Mouse (Mus musculus) heart, embryonic 15.5 days (tissue): ENCODE measurements at regions not wholly inside any gene's neighbourhood (a gene's known extent, or its start where the extent isn't known, plus 50 kb on each side); places are given as distances from the start of the nearest gene placed in this dataset.

Experiments
- ATAC-seq: fragments of 200-750 bp; cut with Nextera tagmentation; replicated peaks from 2 replicates; pipeline ENCODE4 v1.8.0; 2017; ENCODE audit warnings: low read depth, moderate TSS enrichment; ENCODE audit not compliant: insufficient number of reproducible peaks, insufficient read depth, low FRiP score
- H3K27ac ChIP-seq: fragments of 300-500 bp; sonication (generic); 2 replicates; pipeline ENCODE4 v1.5.1; 2015; ENCODE audit warnings: mild to moderate bottlenecking, inconsistent platforms
- H3K27me3 ChIP-seq: fragments of 300-500 bp; sonication (generic); 2 replicates; pipeline ENCODE4 v1.6.1; 2015; ENCODE audit warnings: inconsistent platforms
- H3K36me3 ChIP-seq: fragments of 300-500 bp; sonication (generic); 2 replicates; pipeline ENCODE4 v1.6.1; 2015; ENCODE audit warnings: mild to moderate bottlenecking, inconsistent platforms
- H3K4me1 ChIP-seq: fragments of 300-500 bp; sonication (generic); replicated peaks from 2 replicates; pipeline ENCODE4 v1.6.1; 2015; ENCODE audit warnings: inconsistent platforms
- H3K4me2 ChIP-seq: fragments of 300-500 bp; sonication (generic); 2 replicates; pipeline ENCODE4 v1.6.1; 2015; ENCODE audit warnings: inconsistent platforms, mild to moderate bottlenecking, moderate library complexity
- H3K4me3 ChIP-seq: fragments of 300-500 bp; sonication (generic); 2 replicates; pipeline ENCODE4 v1.5.1; 2015; ENCODE audit warnings: mild to moderate bottlenecking, inconsistent platforms
- H3K9ac ChIP-seq: fragments of 300-500 bp; sonication (generic); 2 replicates; pipeline ENCODE4 v1.6.1; 2015; ENCODE audit warnings: mild to moderate bottlenecking, inconsistent platforms
- H3K9me3 ChIP-seq: fragments of 300-500 bp; sonication (generic); replicated peaks from 2 replicates; pipeline ENCODE4 v1.6.1; 2016; ENCODE audit warnings: inconsistent platforms
- WGBS: fragments of 180-500 bp; shearing (Covaris S2); methylation state at CpG from one replicate; pipeline ENCODE4 v1.1.7; 2015; ENCODE audit warnings: mixed read lengths; 5-methylcytosine and 5-hydroxymethylcytosine counted together

DNA sequence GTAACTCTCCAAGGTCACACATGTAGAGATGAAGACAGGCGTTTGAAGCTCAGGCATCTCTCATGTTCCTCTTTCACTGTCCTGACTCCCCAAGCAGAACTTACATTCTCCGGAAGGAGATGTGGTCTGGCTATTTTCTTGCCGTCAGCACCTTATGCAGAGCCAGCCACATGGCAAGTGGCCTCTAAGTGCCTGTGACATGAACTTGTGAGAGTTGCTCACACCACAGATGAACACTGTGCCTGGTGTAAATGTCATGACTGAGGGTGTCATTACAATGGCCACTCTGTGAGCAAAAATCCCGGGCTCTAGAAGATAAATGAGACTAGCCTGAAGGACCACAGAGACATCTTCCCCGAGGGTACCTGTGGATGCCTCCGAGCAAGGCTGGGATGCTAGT, 328.1 kb downstream of the Osr1 start:
- Histone ChIP-seq H3K4me3 (no peak overlapping the region), H3K9me3 (no peaks in the 10 kb centered on the region), H3K27ac (no peak overlapping the region), H3K27me3 (no peaks in the 10 kb centered on the region), H3K4me1 (peaks cover 8% of the 10 kb centered on the region), H3K9ac (no peak overlapping the region), H3K4me2 (no peak overlapping the region), H3K36me3 (no peaks in the 10 kb centered on the region)
- WGBS: 33% methylated on average over 6 of the region's 6 CpGs
- ATAC-seq: no peak; the same call in 1 of the 2 replicates

GRCm38 (mm10) chr12:9898420-9898819, 328.5 kb downstream of the Osr1 start:
- H3K27me3 ChIP-seq: no peaks in the 10 kb centered on the region
- H3K36me3 ChIP-seq: no peaks in the 10 kb centered on the region
- H3K27ac ChIP-seq: no peak overlapping the region
- H3K9me3 ChIP-seq: no peaks in the 10 kb centered on the region
- no peak overlapping the region for H3K4me3 ChIP-seq
- H3K4me2 ChIP-seq: no peak overlapping the region
- WGBS: 27% methylated on average over 3 of the region's 3 CpGs
- H3K4me1 ChIP-seq: peaks cover 8% of the 10 kb centered on the region
- no peak overlapping the region for H3K9ac ChIP-seq
- no peak for ATAC-seq

- Histone ChIP-seq H3K4me3 (no peak overlapping the region), H3K4me2 (no peak overlapping the region), H3K9ac (no peak overlapping the region), H3K27me3 (no peaks in the 10 kb centered on the region), H3K9me3 (no peaks in the 10 kb centered on the region), H3K36me3 (no peaks in the 10 kb centered on the region), H3K4me1 (peaks cover 8% of the 10 kb centered on the region), H3K27ac (no peak overlapping the region)
- 56% methylated on average over 2 of the region's 2 CpGs for WGBS
- no peak for ATAC-seq
Observed at GRCm38 (mm10) chr12:9901948-9902347, 332.0 kb downstream of the Osr1 start.

DNA sequence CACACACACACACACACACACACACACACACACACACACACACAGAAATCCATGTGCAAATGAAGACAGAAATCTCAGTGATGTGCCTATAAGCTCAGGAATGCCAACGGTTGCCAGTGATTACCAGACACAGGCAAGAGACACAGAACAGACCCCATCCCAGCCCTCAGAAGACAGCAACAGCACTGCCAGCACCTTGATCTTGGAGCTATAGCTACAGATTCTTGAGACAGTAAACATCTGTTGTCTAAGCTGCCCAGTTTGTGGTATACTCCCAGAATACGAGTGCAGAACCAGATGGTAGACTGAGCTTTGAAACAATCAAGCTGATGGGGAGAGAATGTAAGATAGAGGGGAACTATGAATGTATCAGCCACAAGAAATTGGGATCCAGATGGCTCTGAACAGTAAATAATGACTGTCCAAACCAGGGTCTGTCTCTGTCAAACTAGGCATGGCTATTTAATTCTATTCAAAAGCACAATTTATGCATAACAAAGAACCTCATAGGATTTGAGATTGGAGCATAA, 333.9 kb downstream of the Osr1 start:
- Histone ChIP-seq H3K27me3 (no peaks in the 10 kb centered on the region), H3K27ac (no peak overlapping the region), H3K4me3 (no peak overlapping the region), H3K4me2 (no peak overlapping the region), H3K36me3 (no peaks in the 10 kb centered on the region), H3K9ac (no peak overlapping the region), H3K9me3 (no peaks in the 10 kb centered on the region), H3K4me1 (no peaks in the 10 kb centered on the region)
- no peak for ATAC-seq
- 48% methylated on average over 2 of the region's 2 CpGs for WGBS

DNA sequence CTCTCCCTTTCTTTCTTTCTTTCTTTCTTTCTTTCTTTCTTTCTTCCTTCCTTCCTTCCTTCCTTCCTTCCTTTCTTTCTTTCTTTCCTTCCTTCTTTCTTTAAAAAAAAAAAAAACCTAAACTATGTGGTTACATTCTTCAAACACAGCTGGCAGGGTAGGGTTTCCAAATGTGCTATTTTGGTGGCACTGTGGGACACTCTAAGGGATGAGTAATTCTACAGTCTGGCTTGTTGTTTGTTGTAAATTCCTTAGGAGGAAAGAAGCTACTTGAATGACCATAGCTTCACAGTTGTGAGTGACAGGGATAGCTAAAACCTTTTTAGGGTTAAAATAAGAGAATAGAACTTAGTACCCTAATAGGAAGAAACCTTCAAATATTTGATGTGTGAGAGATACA, 342.4 kb downstream of the Osr1 start:
- ATAC-seq: no peak

DNA sequence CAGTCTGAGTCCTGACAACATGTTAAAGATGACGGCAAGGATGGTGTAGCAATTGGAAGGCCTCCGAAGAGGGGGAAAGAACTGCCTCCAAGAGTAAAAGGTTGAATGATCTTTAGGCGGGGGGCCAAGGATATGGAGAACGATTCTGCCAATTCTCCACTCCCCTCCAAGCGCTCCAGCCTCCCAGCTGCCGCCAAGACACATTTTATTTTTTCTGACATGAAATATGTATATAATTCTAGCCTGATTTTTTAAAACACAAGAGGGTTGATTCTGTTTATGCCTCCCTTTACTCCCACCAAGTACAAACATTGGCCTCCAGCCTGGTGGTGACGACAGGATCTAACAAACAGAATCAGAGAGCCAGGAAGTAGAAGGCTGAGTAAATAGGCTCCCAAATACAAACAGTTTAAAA, 345.8 kb downstream of the Osr1 start:
- H3K4me1 ChIP-seq: no peaks in the 10 kb centered on the region
- H3K27me3 ChIP-seq: no peaks in the 10 kb centered on the region
- H3K4me2 ChIP-seq: no peak overlapping the region
- H3K9ac ChIP-seq: no peak overlapping the region
- H3K36me3 ChIP-seq: no peaks in the 10 kb centered on the region
- 61% methylated on average over 7 of the region's 7 CpGs for WGBS
- H3K9me3 ChIP-seq: no peaks in the 10 kb centered on the region
- no peak for ATAC-seq
- no peak overlapping the region for H3K4me3 ChIP-seq
- H3K27ac ChIP-seq: 0 out of 2 replicates have a peak overlapping the region, but pooled peaks have one; percentile 17

More for the DNA sequence above, 342.4 kb downstream of the Osr1 start:
- H3K4me2 ChIP-seq: no peak overlapping the region
- H3K27ac ChIP-seq: no peak overlapping the region
- no peaks in the 10 kb centered on the region for H3K9me3 ChIP-seq
- H3K27me3 ChIP-seq: no peaks in the 10 kb centered on the region
- no peak overlapping the region for H3K9ac ChIP-seq
- H3K36me3 ChIP-seq: no peaks in the 10 kb centered on the region
- H3K4me3 ChIP-seq: no peak overlapping the region
- H3K4me1 ChIP-seq: no peaks in the 10 kb centered on the region

- Histone ChIP-seq H3K4me1 (no peaks in the 10 kb centered on the region), H3K27ac (no peak overlapping the region), H3K4me2 (no peak overlapping the region), H3K36me3 (no peaks in the 10 kb centered on the region), H3K9me3 (no peaks in the 10 kb centered on the region), H3K4me3 (no peak overlapping the region), H3K9ac (no peak overlapping the region), H3K27me3 (no peaks in the 10 kb centered on the region)
- ATAC-seq: no peak
- 66% methylated on average over 4 of the region's 4 CpGs for WGBS
Observed at GRCm38 (mm10) chr12:9918026-9918425, 348.1 kb downstream of the Osr1 start.

DNA sequence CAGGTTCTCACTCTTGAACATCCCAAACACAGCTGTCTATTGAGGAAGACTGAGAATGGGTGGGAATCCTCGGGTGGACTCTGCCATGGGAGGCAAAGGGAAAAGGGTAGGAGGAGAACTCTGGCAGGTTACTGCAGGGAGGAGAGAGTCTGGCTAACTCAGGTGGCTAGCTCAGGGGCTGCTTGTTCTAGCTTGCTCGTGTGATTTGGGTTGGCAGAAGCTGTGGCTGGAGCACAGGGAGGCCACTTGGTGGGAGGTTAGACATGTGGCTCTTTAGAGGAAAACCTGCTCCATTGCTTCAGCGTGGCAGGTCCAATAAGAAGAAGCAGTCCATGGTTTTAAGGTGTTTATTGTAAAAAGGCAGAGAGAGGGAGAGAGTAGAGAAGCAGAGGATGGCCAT, 349.1 kb downstream of the Osr1 start:
- Histone ChIP-seq H3K4me2 (no peak overlapping the region), H3K9me3 (no peaks in the 10 kb centered on the region), H3K4me1 (no peaks in the 10 kb centered on the region), H3K9ac (no peak overlapping the region), H3K27ac (no peak overlapping the region), H3K27me3 (no peaks in the 10 kb centered on the region), H3K36me3 (no peaks in the 10 kb centered on the region), H3K4me3 (no peak overlapping the region)
- ATAC-seq: no peak
- WGBS: 57% methylated on average over 3 of the region's 3 CpGs

- H3K4me3 ChIP-seq: no peak overlapping the region
- WGBS: 66% methylated on average over 4 of the region's 4 CpGs
- H3K4me2 ChIP-seq: no peak overlapping the region
- H3K27me3 ChIP-seq: no peaks in the 10 kb centered on the region
- H3K9me3 ChIP-seq: no peaks in the 10 kb centered on the region
- no peak overlapping the region for H3K9ac ChIP-seq
- no peaks in the 10 kb centered on the region for H3K36me3 ChIP-seq
- no peaks in the 10 kb centered on the region for H3K4me1 ChIP-seq
- H3K27ac ChIP-seq: no peak overlapping the region
- ATAC-seq: no peak
Observed at GRCm38 (mm10) chr12:9919433-9919832, 349.5 kb downstream of the Osr1 start.

GRCm38 (mm10) chr12:9920401-9920800, 350.5 kb downstream of the Osr1 start:
- Histone ChIP-seq H3K36me3 (no peaks in the 10 kb centered on the region), H3K9me3 (no peaks in the 10 kb centered on the region), H3K9ac (no peak overlapping the region), H3K27ac (no peak overlapping the region), H3K4me1 (0 out of 2 replicates have a peak, but pooled peaks cover 3% of the 10 kb centered on the region), H3K4me3 (no peak overlapping the region), H3K4me2 (no peak overlapping the region), H3K27me3 (no peaks in the 10 kb centered on the region)
- ATAC-seq: no peak
- 82% methylated on average over 2 of the region's 2 CpGs for WGBS

DNA sequence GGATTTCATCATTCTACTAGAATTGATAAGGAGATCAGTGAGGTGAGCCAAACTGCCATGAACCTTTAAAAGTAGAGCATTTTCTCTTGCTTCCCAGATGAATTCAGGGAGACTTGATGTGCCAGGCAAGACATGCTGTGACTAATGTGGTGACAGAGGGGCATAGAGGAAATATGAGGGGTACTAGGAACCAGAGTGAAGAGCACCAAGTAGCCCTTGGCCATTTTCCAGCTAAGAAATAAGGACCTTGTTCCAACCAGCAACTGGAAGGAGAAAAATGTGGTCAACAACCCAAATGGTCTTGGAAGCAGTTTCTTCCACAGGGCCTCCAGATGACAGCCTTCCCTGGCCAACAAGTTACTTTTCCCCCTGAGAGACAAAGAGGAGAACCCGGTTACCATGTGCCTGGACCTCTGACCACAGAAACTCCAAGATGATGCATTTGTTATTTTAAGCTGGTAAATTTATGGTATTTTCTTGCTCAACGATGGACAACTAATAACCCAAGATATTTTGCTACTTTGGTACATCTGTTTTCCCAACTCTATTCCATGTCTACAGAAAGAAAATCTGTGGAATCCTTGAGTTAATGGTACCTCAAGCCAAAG, 351.8 kb downstream of the Osr1 start:
- Histone ChIP-seq H3K27me3 (no peaks in the 10 kb centered on the region), H3K9ac (no peak overlapping the region), H3K9me3 (no peaks in the 10 kb centered on the region), H3K4me3 (no peak overlapping the region), H3K27ac (no peak overlapping the region), H3K36me3 (no peaks in the 10 kb centered on the region), H3K4me2 (no peak overlapping the region), H3K4me1 (0 out of 2 replicates have a peak, but pooled peaks cover 3% of the 10 kb centered on the region)
- WGBS: 75% methylated on average over 2 of the region's 2 CpGs
- ATAC-seq: no peak

GRCm38 (mm10) chr12:9924561-9924960, 354.6 kb downstream of the Osr1 start:
- Histone ChIP-seq H3K4me1 (0 out of 2 replicates have a peak, but pooled peaks cover 3% of the 10 kb centered on the region), H3K27ac (no peak overlapping the region), H3K9ac (no peak overlapping the region), H3K9me3 (no peaks in the 10 kb centered on the region), H3K27me3 (no peaks in the 10 kb centered on the region), H3K4me2 (no peak overlapping the region), H3K4me3 (no peak overlapping the region), H3K36me3 (no peaks in the 10 kb centered on the region)
- 45% methylated on average over 3 of the region's 3 CpGs for WGBS
- ATAC-seq: no peak
